Mouse (Mus musculus) c-Kit-negative CD71-positive TER-119-positive erythroid progenitor cells, embryonic 14.5 days (primary cell): Measurements from ENCODE around the gene Dnpep.

Source experiments
- DNase-seq: peaks from one replicate; pipeline ENCODE4 v3.0.0-alpha.2; 2013; ENCODE audit warnings: low read depth, low spot score

Gene Dnpep

DNA sequence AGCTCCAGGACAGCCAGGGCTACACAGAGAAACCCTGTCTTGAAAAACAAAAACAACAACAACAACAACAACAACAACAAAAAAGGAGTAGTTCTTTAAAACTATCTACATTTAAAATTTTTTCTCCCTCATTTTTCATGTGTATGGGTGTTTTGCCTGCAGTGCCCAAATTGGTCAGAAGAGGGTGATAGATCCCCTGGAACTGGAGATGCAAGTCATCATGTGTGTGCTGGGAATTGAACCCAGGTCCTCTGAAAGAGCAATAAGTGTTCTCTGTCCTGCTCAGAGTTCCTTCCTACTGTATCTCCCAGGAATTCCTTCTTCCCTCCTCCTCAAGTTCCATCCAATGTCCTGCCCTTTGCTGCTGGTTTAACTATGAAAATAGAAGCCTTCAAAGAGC, 9.7 kb upstream of the Dnpep start:
- DNase-seq, result no peak

DNA sequence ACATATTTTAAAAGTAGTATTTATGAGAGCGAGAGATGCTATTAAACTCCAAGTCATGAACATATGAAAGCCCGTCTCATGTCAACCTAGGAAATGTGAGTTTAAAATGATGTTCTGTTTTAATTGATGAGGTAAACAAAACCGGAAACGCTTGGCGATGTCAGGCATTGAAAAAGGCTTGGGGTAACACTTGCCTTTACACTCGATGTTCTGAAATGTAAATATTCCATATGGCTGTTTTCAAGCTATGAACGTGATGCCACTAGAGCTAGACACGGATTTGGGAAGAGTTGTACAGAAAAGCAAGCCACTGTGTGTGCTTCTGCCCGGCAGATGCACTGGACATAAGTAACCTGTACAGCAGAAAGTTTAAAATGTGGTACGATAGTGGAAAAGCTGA, 1.4 kb upstream of the Dnpep start:
- DNase-seq, result no peak

GRCm38 (mm10) chr1:75318736-75319135, 946 bp upstream of the Dnpep start:
- no peak for DNase-seq

- DNase-seq, result no peak
Observed at GRCm38 (mm10) chr1:75318301-75318700, 511 bp upstream of the Dnpep start.

- DNase-seq, result peak; percentile 70
Observed at GRCm38 (mm10) chr1:75316861-75317240, 939 bp downstream of the Dnpep start.

DNA sequence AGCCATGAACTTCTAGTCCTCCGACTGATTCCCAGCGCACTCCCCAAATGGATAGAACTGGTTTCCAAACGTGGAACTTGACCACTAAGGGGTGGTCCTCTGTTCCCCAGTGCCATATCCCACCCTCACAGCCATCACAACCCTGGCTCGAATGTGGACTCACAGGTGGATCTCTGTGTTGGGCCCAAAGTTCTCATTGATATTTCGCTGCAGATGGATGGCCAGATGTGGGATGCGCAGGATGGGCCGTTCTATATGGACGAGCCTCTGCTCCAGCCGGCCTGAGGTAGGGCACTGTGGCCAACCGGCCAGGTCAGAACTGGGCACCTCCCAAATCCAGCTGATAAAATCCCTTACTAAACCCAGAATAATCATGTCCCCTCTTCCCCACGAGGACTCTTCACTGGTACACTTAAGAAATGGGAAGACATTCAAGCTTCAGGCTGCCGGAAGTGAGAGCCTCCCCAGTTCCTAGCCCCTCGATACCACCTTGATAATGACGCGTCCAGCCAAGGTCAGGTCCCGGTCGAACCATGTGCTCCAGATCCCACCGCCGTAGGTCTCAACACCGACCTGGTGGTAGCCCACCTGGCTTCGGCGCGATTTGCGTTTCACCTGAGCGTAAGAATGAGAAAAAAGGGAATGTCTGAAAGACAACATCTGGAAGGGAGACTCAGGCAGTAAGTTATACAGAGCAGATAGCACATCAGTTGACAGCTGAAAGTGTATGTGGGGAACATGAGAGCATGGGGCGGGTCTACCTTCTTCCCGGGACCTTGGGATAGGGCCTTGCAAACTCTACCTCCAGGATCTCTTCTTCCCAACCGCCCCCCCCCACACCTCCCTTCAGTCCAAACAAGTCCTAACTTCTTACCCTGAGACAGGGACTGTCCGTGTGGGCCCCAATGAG, 2.1 kb downstream of the Dnpep start:
- no peak for DNase-seq

DNA sequence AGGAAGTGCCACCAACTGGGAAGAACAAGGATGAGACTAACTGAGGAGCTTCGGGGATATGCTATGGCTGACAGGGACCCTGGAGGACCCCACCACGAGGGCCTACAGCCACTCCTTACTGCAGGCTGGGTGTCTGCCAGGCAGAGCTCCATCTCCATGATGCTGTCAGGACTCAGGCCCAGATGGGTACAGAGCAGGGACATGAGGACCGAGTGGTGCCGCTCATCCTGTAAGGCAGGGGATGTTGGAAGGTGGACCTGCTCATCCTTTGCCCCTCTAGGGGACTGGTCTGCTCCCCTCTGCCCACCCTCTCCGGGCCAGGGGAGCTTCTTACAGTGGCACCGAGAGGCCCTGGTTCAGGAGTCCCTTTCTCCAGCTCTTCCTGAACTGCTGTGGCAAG, 2.8 kb downstream of the Dnpep start:
- no peak for DNase-seq

DNA sequence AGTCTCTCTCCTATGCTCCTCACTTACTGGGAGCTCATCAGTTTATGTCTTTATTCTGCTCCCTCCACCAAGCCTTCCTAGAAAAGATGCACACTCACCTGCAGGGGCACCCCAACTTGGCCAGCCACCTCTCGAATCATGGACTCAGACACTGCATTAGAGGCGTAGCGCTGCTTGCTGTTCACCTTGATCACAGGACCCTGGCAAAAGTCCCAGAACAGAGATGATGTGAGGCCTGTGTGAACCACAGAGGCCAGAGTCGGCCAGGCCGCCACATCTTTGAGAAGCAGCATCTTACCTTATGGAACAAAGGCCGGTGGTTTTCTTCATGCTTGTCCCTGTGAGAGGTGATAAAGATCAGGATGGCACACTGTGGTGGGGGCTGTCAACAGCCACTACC, 6.1 kb downstream of the Dnpep start:
- DNase-seq, result no peak

- no peak for DNase-seq
Observed at GRCm38 (mm10) chr1:75304662-75305061, 13.1 kb downstream of the Dnpep start.

DNA sequence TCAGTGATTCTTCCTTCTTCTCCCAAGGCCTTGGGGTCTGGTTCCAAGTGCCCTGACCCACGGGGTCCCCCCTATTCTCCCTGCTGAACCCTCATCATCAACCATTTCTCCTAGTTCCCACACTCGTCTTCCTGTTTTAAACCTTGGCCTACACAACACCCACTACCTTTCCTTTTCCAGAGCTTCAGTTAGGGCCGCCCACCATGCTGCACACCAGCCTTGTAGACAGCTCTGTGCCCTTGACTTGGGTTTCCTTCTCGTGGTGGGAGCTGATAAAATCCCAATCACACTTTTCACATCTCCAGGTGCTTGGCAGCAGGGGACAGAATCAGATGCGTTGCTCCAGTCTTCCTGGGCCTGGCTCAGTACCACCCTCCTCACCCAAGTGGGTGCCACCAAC, 23.5 kb downstream of the Dnpep start:
- DNase-seq, result no peak

DNA sequence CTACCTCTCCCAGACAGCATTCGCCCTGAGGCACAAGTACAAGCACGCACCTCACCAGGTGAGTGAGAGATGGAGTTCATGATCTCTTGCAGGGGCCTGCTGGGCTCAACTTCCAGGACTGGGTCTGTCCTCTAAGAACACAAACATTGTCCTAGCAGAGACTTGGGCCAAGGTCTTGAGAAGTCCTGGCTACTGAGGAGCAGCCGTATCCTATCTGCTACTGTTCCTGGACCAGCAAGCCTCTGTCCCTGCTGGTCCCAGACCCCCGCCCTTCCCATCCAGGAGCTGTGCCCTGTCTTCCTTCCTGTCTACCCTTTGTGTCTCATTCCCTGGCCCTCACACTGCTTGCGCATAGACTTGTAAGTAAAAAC, 24.5 kb downstream of the Dnpep start:
- DNase-seq, result no peak

DNA sequence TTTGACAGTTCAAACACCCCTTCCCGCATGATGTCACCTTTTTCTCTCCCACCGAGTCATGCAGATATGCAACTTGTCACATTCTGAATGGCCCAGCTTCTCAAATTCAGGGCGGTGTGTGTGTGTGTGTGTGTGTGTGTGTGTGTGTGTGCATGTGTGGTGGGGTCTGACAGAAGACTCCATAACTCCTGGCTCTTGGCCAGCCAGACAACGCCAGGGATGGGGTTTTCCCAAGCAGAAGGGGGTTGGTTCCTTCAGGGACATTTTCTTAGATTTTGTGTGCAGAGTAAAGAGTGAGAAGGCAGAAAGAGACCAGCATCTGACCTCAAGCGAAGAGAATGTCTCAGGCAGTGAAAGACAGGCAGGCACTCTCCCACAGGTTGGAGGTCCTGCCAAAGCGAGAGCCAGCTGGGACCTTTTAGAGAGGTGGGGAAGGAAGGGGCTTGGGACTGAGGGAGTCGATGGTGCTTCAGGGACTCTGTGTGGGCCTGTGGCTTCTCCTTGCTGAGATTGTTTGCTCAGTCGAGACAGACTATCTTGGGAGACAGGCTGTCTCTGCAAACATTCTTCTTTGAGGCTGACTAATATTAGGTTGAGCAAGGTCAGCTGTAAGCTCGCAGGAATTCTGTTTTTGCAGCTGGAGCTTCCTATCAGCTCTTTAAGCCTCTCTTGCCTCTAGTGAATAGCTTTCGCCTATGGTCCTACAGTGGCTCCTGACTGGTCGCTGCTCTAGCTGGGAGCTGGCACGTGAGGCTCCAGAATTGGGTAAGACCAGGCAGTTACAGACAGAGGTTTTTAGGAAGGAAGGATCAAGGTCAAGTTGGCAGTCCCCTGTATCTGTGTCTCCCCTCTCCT, 25.1 kb downstream of the Dnpep start:
- no peak for DNase-seq

GRCm38 (mm10) chr1:75291321-75291720, 26.5 kb downstream of the Dnpep start:
- DNase-seq, result no peak

- DNase-seq, result no peak
Observed at GRCm38 (mm10) chr1:75290582-75290981, 27.2 kb downstream of the Dnpep start.

DNA sequence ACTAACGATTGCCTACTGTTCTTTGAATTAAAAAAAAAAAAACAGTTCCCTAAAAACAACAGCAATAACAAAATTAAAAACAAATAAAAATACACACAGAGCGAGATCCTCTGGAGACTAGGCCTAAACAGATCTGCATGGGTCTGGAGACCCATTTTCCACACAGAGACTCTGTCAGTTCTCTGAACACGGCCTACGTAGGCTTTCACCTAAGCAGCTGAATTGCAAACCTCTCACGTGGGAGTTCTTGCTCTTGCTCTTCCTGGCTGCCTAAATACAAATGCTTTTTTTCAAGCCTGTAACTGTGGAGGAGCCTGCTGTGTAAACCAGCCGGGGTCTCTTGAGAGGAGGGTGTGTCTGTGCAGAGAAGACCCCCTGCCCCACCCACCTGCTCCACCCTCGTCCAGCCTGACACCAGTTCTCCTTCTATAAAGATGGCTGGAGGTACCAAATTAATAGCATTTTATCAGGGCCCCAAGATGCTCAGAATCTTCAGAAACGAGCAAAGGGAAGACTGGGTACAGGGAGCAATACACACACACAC, 27.8 kb downstream of the Dnpep start:
- DNase-seq, result no peak

DNA sequence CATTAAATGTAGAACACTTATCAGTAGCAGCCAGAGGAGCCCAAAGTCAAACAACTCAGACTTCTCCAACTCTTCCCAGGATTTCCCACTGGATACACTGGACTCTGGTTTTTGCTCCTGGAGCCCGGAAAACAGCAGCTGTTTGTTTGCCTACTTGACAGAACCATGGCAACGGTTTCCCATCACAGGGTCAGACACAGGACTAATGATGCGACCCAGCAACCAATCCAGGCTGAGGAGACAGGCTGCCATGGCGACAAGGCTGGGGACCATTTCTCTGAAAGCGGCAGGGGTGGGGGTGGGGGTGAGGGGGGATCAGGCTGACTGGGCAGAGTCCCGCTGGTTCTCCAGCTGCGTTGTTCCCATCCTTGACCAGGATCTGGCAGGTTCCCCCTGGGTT, 28.4 kb downstream of the Dnpep start:
- DNase-seq, result no peak

DNA sequence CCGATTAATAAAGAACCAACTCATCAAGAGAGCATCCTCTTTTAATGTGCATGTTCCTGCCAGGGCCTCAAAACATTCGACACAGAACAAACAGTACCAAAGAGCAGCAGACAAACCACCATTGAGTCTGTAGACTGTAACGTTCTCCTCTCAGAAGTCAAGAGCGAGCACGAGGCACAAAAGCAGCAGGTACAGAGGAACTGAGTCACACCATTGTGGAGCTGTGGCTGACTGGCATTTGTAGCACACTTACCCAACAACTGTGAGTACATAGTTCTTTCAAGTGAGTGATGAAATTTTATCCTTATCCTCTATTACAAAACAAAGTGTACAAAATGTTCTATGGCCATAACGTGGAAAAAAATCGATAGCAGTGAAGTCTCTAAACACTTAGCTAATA, 32.9 kb downstream of the Dnpep start:
- no peak for DNase-seq

- no peak for DNase-seq
Observed at GRCm38 (mm10) chr1:75283017-75283416, 34.8 kb downstream of the Dnpep start.

- no peak for DNase-seq
Observed at GRCm38 (mm10) chr1:75278228-75278627, 39.6 kb downstream of the Dnpep start, which contains the start of gene Resp18. Gene Resp18 (minus strand): TSS chr1:75278415.

GRCm38 (mm10) chr1:75277195-75278188, 40.3 kb downstream of the Dnpep start:
- no peak for DNase-seq
